Mouse (Mus musculus): Measurements from ENCODE around the gene Slc6a17.
A peak's percentile ranks its signal among the peaks of the same experiment; 100 is the strongest.

Gene Slc6a17

GRCm38 (mm10) chr3:107520931-107521330, 3.1 kb upstream of the Slc6a17 start:
- DNase-seq (ENCODE audit: low spot score): no peak

GRCm38 (mm10) chr3:107516776-107517630, 815 bp downstream of the Slc6a17 start:
- DNase-seq (ENCODE audit: low spot score): peak; percentile 13

- no peak for DNase-seq (ENCODE audit: low spot score)
Observed at GRCm38 (mm10) chr3:107515989-107516388, 1.8 kb downstream of the Slc6a17 start.

GRCm38 (mm10) chr3:107511416-107511815, 6.4 kb downstream of the Slc6a17 start:
- DNase-seq (ENCODE audit: low spot score): no peak

- no peak for DNase-seq (ENCODE audit: low spot score)
Observed at GRCm38 (mm10) chr3:107508696-107509095, 9.1 kb downstream of the Slc6a17 start.

GRCm38 (mm10) chr3:107507966-107508365, 9.9 kb downstream of the Slc6a17 start:
- no peak for DNase-seq (ENCODE audit: low spot score)

- no peak for DNase-seq (ENCODE audit: low spot score)
Observed at GRCm38 (mm10) chr3:107506531-107506930, 11.3 kb downstream of the Slc6a17 start.

GRCm38 (mm10) chr3:107505464-107506367, 12.1 kb downstream of the Slc6a17 start:
- no peak for DNase-seq (ENCODE audit: low spot score)

GRCm38 (mm10) chr3:107504542-107504941, 13.3 kb downstream of the Slc6a17 start:
- no peak for DNase-seq (ENCODE audit: low spot score)

GRCm38 (mm10) chr3:107503716-107504115, 14.1 kb downstream of the Slc6a17 start:
- DNase-seq (ENCODE audit: low spot score): no peak

- DNase-seq (ENCODE audit: low spot score): no peak
Observed at GRCm38 (mm10) chr3:107501702-107502151, 16.1 kb downstream of the Slc6a17 start.

- no peak for DNase-seq (ENCODE audit: low spot score)
Observed at GRCm38 (mm10) chr3:107500301-107500700, 17.5 kb downstream of the Slc6a17 start.

- no peak for DNase-seq (ENCODE audit: low spot score)
Observed at GRCm38 (mm10) chr3:107496086-107496850, 21.6 kb downstream of the Slc6a17 start.

GRCm38 (mm10) chr3:107495524-107495923, 22.3 kb downstream of the Slc6a17 start:
- no peak for DNase-seq (ENCODE audit: low spot score)

GRCm38 (mm10) chr3:107491459-107491858, 26.4 kb downstream of the Slc6a17 start:
- peak; percentile 51 for DNase-seq (ENCODE audit: low spot score)

- no peak for DNase-seq (ENCODE audit: low spot score)
Observed at GRCm38 (mm10) chr3:107488637-107489036, 29.2 kb downstream of the Slc6a17 start.

GRCm38 (mm10) chr3:107483290-107483689, 34.5 kb downstream of the Slc6a17 start:
- no peak for DNase-seq (ENCODE audit: low spot score)

GRCm38 (mm10) chr3:107480660-107481059, 37.2 kb downstream of the Slc6a17 start:
- no peak for DNase-seq (ENCODE audit: low spot score)

GRCm38 (mm10) chr3:107472198-107472597, 45.6 kb downstream of the Slc6a17 start:
- DNase-seq (ENCODE audit: low spot score): peak; percentile 31

GRCm38 (mm10) chr3:107469059-107469458, 48.8 kb downstream of the Slc6a17 start:
- DNase-seq (ENCODE audit: low spot score): no peak

GRCm38 (mm10) chr3:107468106-107468505, 49.7 kb downstream of the Slc6a17 start:
- DNase-seq (ENCODE audit: low spot score): no peak

GRCm38 (mm10) chr3:107466577-107466976, 51.2 kb downstream of the Slc6a17 start:
- no peak for DNase-seq (ENCODE audit: low spot score)

Measured in testis, postnatal 14 days (tissue).